Mouse (Mus musculus) testis, adult 2 months (tissue): ENCODE measurements at regions not wholly inside any gene's neighbourhood (a gene's known extent, or its start where the extent isn't known, plus 50 kb on each side); places are given as distances from the start of the nearest gene placed in this dataset.

Experiments used
- CTCF ChIP-seq: fragments of 200-500 bp; IDR thresholded peaks from 2 replicates; pipeline ENCODE4 v1.5.1; 2012; ENCODE audit warnings: low read depth, mild to moderate bottlenecking, inconsistent platforms, low read length, moderate library complexity; ENCODE audit not compliant: control insufficient read depth, insufficient read depth, insufficient replicate concordance
- POLR2A ChIP-seq: fragments of 200-500 bp; IDR thresholded peaks from 2 replicates; pipeline ENCODE4 v1.6.1; 2012; ENCODE audit warnings: low read depth, mild to moderate bottlenecking, inconsistent platforms, low read length, moderate library complexity; ENCODE audit not compliant: control insufficient read depth

- TF ChIP-seq CTCF (no peak), POLR2A (no peak)
These were observed 76.9 kb upstream of the Zwint start for GRCm38 (mm10) chr10:72577713-72578112.
